In the genomic region with DNA sequence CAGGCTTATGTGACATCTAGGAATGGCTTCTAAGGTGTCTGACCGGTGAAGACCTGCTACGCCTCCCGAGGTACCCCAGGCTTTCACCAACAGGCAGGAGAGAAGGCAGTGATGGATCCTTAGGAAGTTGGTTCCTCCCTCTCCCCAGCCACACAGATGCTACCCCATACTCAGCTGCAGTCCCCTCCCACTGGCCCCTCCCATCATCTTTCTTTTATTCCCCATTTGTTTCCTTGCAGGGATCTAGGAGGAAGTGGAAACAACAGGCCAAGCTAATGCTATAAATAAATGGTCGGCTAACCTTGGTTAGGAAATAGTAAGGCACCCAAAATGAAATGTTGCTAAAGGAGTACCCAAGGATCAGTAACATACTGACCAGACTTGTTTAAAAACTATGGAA, we compare ENCODE assay signal across 24 mouse cellular contexts.
DNase-seq lines count a peak whose midpoint lies in the region; ATAC-seq and TF ChIP-seq lines count a peak whose summit lies in the region.
"Had no signal": no experiment of that assay in that cellular context is flagged by ENCODE, and none has a peak within 500 bp of the region (broad histone marks: within the 10 kb centered on the region; RNA-seq: fewer than 3 reads in every experiment).

No protein-coding gene starts in this region.

- no peak overlapping the region for H3K4me2 ChIP-seq in forebrain, embryonic 12.5 days
- no peak overlapping the region for H3K4me2 ChIP-seq in forebrain, embryonic 16.5 days (ENCODE audit: low read length)
- H3K4me2 ChIP-seq in kidney, postnatal 0 days (ENCODE audit: low read length) = no peak overlapping the region
- H3K4me2 ChIP-seq: embryonic facial prominence, embryonic 13.5 days; forebrain, embryonic 15.5 days; heart, embryonic 13.5 days; neural tube, embryonic 12.5 days had no signal

- no peak for ATAC-seq in forebrain, embryonic 12.5 days (ENCODE audit: low FRiP score)
- no peak for ATAC-seq in forebrain, embryonic 16.5 days
- no peak for ATAC-seq in kidney, postnatal 0 days (replicated peaks; ENCODE audit: low FRiP score, low read depth)
- ATAC-seq: forebrain, embryonic 15.5 days; intestine, postnatal 0 days had no signal

- 0 out of 2 replicates have a peak, but pooled peaks cover 7% of the 10 kb centered on the region for H3K27me3 ChIP-seq in forebrain, embryonic 12.5 days
- H3K27me3 ChIP-seq in forebrain, embryonic 16.5 days (replicated peaks; ENCODE audit: control insufficient read depth, insufficient read depth, low read length) = no peaks in the 10 kb centered on the region; the same call in 1 of the 2 replicates
- no peaks in the 10 kb centered on the region for H3K27me3 ChIP-seq in kidney, postnatal 0 days (ENCODE audit: insufficient read depth, low read length)
- H3K27me3 ChIP-seq: embryonic facial prominence, embryonic 13.5 days; forebrain, embryonic 15.5 days; neural tube, embryonic 12.5 days had no signal

- no peak for TF ChIP-seq CTCF in kidney, postnatal 0 days (IDR thresholded peaks at IDR 0.05; ENCODE audit: low read depth)

- H3K9me3 ChIP-seq in forebrain, embryonic 12.5 days = no peaks in the 10 kb centered on the region
- no peaks in the 10 kb centered on the region for H3K9me3 ChIP-seq in forebrain, embryonic 16.5 days (ENCODE audit: control insufficient read depth, low read length)
- no peaks in the 10 kb centered on the region for H3K9me3 ChIP-seq in kidney, postnatal 0 days (replicated peaks; ENCODE audit: low read length)
- H3K9me3 ChIP-seq: embryonic facial prominence, embryonic 13.5 days; forebrain, embryonic 15.5 days; heart, embryonic 13.5 days; neural tube, embryonic 12.5 days had no signal

- H3K4me1 ChIP-seq in forebrain, embryonic 12.5 days = peaks cover 34% of the 10 kb centered on the region
- H3K4me1 ChIP-seq in forebrain, embryonic 16.5 days (replicated peaks; ENCODE audit: control insufficient read depth, insufficient read depth, low read length) = 0 out of 2 replicates have a peak, but pooled peaks cover 2% of the 10 kb centered on the region
- peaks cover 13% of the 10 kb centered on the region; the same call in 1 of the 2 replicates for H3K4me1 ChIP-seq in kidney, postnatal 0 days (replicated peaks; ENCODE audit: insufficient read depth, low read length)

- 0 out of 2 replicates have a peak overlapping the region, but pooled peaks have one; percentile 16 for H3K27ac ChIP-seq in forebrain, embryonic 12.5 days
- H3K27ac ChIP-seq in forebrain, embryonic 16.5 days (ENCODE audit: low read length) = no peak overlapping the region
- H3K27ac ChIP-seq in kidney, postnatal 0 days = no peak overlapping the region
- H3K27ac ChIP-seq: embryonic facial prominence, embryonic 13.5 days; forebrain, embryonic 15.5 days; heart, adult 2 months; heart, embryonic 13.5 days; layer of hippocampus, adult 2 months; neural tube, embryonic 12.5 days had no signal

- no peak overlapping the region for H3K4me3 ChIP-seq in forebrain, embryonic 12.5 days (replicated peaks)
- H3K4me3 ChIP-seq in forebrain, embryonic 16.5 days (replicated peaks; ENCODE audit: low read length) = no peak overlapping the region
- no peak overlapping the region for H3K4me3 ChIP-seq in kidney, postnatal 0 days (replicated peaks; ENCODE audit: low read depth, low read length)
- H3K4me3 ChIP-seq: embryonic facial prominence, embryonic 13.5 days; erythroblast, embryonic 14.5 days; forebrain, embryonic 15.5 days; heart, adult 2 months; heart, embryonic 13.5 days; layer of hippocampus, adult 2 months; neural tube, embryonic 12.5 days had no signal

- H3K36me3 ChIP-seq in forebrain, embryonic 12.5 days (replicated peaks) = no peaks in the 10 kb centered on the region
- no peaks in the 10 kb centered on the region for H3K36me3 ChIP-seq in forebrain, embryonic 16.5 days (ENCODE audit: control insufficient read depth, insufficient read depth)
- no peaks in the 10 kb centered on the region for H3K36me3 ChIP-seq in kidney, postnatal 0 days (ENCODE audit: insufficient read depth, low read length)
- H3K36me3 ChIP-seq: embryonic facial prominence, embryonic 13.5 days; forebrain, embryonic 15.5 days; heart, embryonic 13.5 days; neural tube, embryonic 12.5 days had no signal

- peak; percentile 24 for DNase-seq in kidney, postnatal 0 days (ENCODE audit: low spot score)
- no peak for DNase-seq in kidney, postnatal 4 days
- DNase-seq in thymus, postnatal 14 days = peak; percentile 42
- no peak for DNase-seq in thymus, postnatal 0 days (ENCODE audit: low spot score)
- no peak for DNase-seq in cerebellum, adult 18-20 months
- DNase-seq: adrenal gland, postnatal 14 days; cerebellum, adult 9-10 months; gastrocnemius, postnatal 14 days; heart, adult 2 months; heart, postnatal 14 days; kidney, postnatal 10 days; lung, postnatal 10 days; midbrain, embryonic 14.5 days; retina, postnatal 1 day; right cerebral cortex, postnatal 25 days had no signal

- H3K9ac ChIP-seq in forebrain, embryonic 12.5 days = no peak overlapping the region
- H3K9ac ChIP-seq in forebrain, embryonic 16.5 days (replicated peaks; ENCODE audit: low read depth, low read length) = no peak overlapping the region
- H3K9ac ChIP-seq in kidney, postnatal 0 days (ENCODE audit: low read depth, low read length) = no peak overlapping the region
- H3K9ac ChIP-seq: embryonic facial prominence, embryonic 13.5 days; forebrain, embryonic 15.5 days; heart, embryonic 13.5 days; neural tube, embryonic 12.5 days had no signal

- 64% methylated on average over 4 of the region's 4 CpGs for WGBS in forebrain, embryonic 12.5 days
- 67% methylated on average over 4 of the region's 4 CpGs for WGBS in forebrain, embryonic 16.5 days
- WGBS in kidney, postnatal 0 days = 49% methylated on average over 4 of the region's 4 CpGs

Comparison
In these comparisons a context has a peak if more than half of its experiments do, and no peak if none do; other contexts are left out.
1. DNase-seq: peak in kidney, postnatal 0 days (single experiment) and thymus, postnatal 14 days (single experiment); none in kidney, postnatal 4 days (0 of 2), thymus, postnatal 0 days (single experiment) and cerebellum, adult 18-20 months (0 of 2).